1 mouse cellular context compared by ENCODE assay signal in genomic region chr16:57120913-57121815, GRCm38 (mm10).
A peak's percentile ranks its signal among the peaks of the same experiment; 100 is the strongest.
TF ChIP-seq lines count a peak whose summit lies in the region.

Gene Tomm70a, plus strand, starts transcription at chr16:57121703.

TF ChIP-seq in CH12.LX, 34 proteins besides CTCF, POLR2A, EP300 and RAD21 (continued from another document):
- TF ChIP-seq ZMIZ1 (IDR thresholded peaks at IDR 0.05; ENCODE audit: low read depth, low read length) (peak; percentile 78), JUND (conservative IDR thresholded peaks at IDR 0.05; ENCODE audit: low read depth, low read length) (no peak), MYC (IDR thresholded peaks at IDR 0.05; ENCODE audit: low read depth, low read length) (peak; percentile 96), E2F4 (IDR thresholded peaks at IDR 0.05; ENCODE audit: insufficient replicate concordance, low read depth, low read length) (no peak), MEF2A (IDR thresholded peaks at IDR 0.05; ENCODE audit: borderline replicate concordance, low read depth, low read length) (peak; percentile 52; the same call in 1 of the 2 replicates), GABPA (IDR thresholded peaks at IDR 0.05; ENCODE audit: insufficient replicate concordance, low read depth, low read length) (peak; percentile 24; the same call in 1 of the 2 replicates), CHD2 (IDR thresholded peaks at IDR 0.05; ENCODE audit: low read length) (peak; percentile 97), NRF1 (IDR thresholded peaks at IDR 0.05; ENCODE audit: low read depth, low read length) (peak; percentile 46), USF2 (conservative IDR thresholded peaks at IDR 0.05; ENCODE audit: low read depth, low read length) (no peak), JUN (IDR thresholded peaks at IDR 0.05; ENCODE audit: insufficient read depth, low read depth, low read length) (no peak)
